Mouse (Mus musculus) stomach, embryonic 15.5 days (tissue): Measurements from ENCODE around the gene Id2. TPM values are rescaled to one million over a fixed set of nuclear protein-coding genes. Genes with fewer than 3 reads are reported as not detected.
A peak's percentile ranks its signal among the peaks of the same experiment; 100 is the strongest.

Source experiments
- ATAC-seq: fragments of 200-750 bp; cut with Nextera tagmentation; 2 replicates; pipeline ENCODE4 v1.8.0; 2017; ENCODE audit warnings: low read depth, moderate number of reproducible peaks, moderate TSS enrichment; ENCODE audit not compliant: insufficient read depth, low FRiP score
- H3K27ac ChIP-seq: fragments of 300-500 bp; sonication (generic); 2 replicates; pipeline ENCODE4 v1.5.1; 2015; ENCODE audit warnings: mild to moderate bottlenecking, inconsistent platforms
- H3K27me3 ChIP-seq: fragments of 300-500 bp; sonication (generic); replicated peaks from 2 replicates; pipeline ENCODE4 v1.6.1; 2015; ENCODE audit warnings: inconsistent platforms
- H3K36me3 ChIP-seq: fragments of 300-500 bp; sonication (generic); 2 replicates; pipeline ENCODE4 v1.6.1; 2015; ENCODE audit warnings: inconsistent platforms
- H3K4me1 ChIP-seq: fragments of 300-500 bp; sonication (generic); 2 replicates; pipeline ENCODE4 v1.6.1; 2015; ENCODE audit warnings: inconsistent platforms
- H3K4me2 ChIP-seq: fragments of 300-500 bp; sonication (generic); 2 replicates; pipeline ENCODE4 v1.6.1; 2015; ENCODE audit warnings: mild to moderate bottlenecking, inconsistent platforms
- H3K4me3 ChIP-seq: fragments of 300-500 bp; sonication (generic); replicated peaks from 2 replicates; pipeline ENCODE4 v1.5.1; 2015; ENCODE audit warnings: inconsistent platforms
- H3K9ac ChIP-seq: fragments of 300-500 bp; sonication (generic); 2 replicates; pipeline ENCODE4 v1.6.1; 2015; ENCODE audit warnings: inconsistent platforms
- H3K9me3 ChIP-seq: fragments of 300-500 bp; sonication (generic); 2 replicates; pipeline ENCODE4 v1.6.1; 2016; ENCODE audit warnings: inconsistent platforms
- WGBS: fragments of 180-500 bp; shearing (Covaris S2); methylation state at CpG from one replicate; pipeline ENCODE4 v1.1.7; 2015; 5-methylcytosine and 5-hydroxymethylcytosine counted together
- polyA plus RNA-seq: library from polyadenylated mRNA; unstranded; fragments of >200 nt; fragmentation: Nextera tagmentation; extraction: Ambion mirVana; gene quantifications from 2 replicates; pipeline ENCODE4 v1.2.1, GENCODE M21; 2015

Gene Id2
- polyA plus RNA-seq, 1 experiment from 2014 or later, result 387 TPM

GRCm38 (mm10) chr12:25104541-25104940 is 7.6 kb upstream of the Id2 start:
- H3K27ac ChIP-seq, result no peak overlapping the region
- no peaks in the 10 kb centered on the region for H3K9me3 ChIP-seq
- H3K4me2 ChIP-seq, result no peak overlapping the region
- H3K4me1 ChIP-seq, result peaks cover 14% of the 10 kb centered on the region; the same call in 1 of the 2 replicates
- H3K4me3 ChIP-seq, result no peak overlapping the region
- no peak overlapping the region for H3K9ac ChIP-seq
- ATAC-seq, result no peak
- H3K27me3 ChIP-seq, result no peaks in the 10 kb centered on the region
- H3K36me3 ChIP-seq, result no peaks in the 10 kb centered on the region

GRCm38 (mm10) chr12:25103911-25104310 is 7.0 kb upstream of the Id2 start:
- WGBS, result 69% methylated on average over 6 of the region's 6 CpGs
- Histone ChIP-seq H3K4me2 (no peak overlapping the region), H3K27me3 (no peaks in the 10 kb centered on the region), H3K4me1 (peaks cover 12% of the 10 kb centered on the region; the same call in 1 of the 2 replicates), H3K9ac (no peak overlapping the region), H3K9me3 (no peaks in the 10 kb centered on the region), H3K36me3 (no peaks in the 10 kb centered on the region), H3K4me3 (no peak overlapping the region), H3K27ac (no peak overlapping the region)
- no peak for ATAC-seq

GRCm38 (mm10) chr12:25101389-25101788 is 4.4 kb upstream of the Id2 start:
- ATAC-seq, result no peak
- Histone ChIP-seq H3K4me1 (peaks cover 23% of the 10 kb centered on the region; the same call in 1 of the 2 replicates), H3K36me3 (no peaks in the 10 kb centered on the region), H3K9me3 (no peaks in the 10 kb centered on the region), H3K4me2 (peak overlapping the region; percentile 93), H3K27me3 (no peaks in the 10 kb centered on the region), H3K27ac (peak overlapping the region; percentile 96), H3K4me3 (peak overlapping the region; percentile 54), H3K9ac (no peak overlapping the region)
- WGBS, result 23% methylated on average over 5 of the region's 5 CpGs

GRCm38 (mm10) chr12:25100411-25101217 is 3.7 kb upstream of the Id2 start:
- no peaks in the 10 kb centered on the region for H3K36me3 ChIP-seq
- H3K9me3 ChIP-seq, result no peaks in the 10 kb centered on the region
- peak overlapping the region; percentile 96 for H3K27ac ChIP-seq
- peaks cover 23% of the 10 kb centered on the region; the same call in 1 of the 2 replicates for H3K4me1 ChIP-seq
- under 1% methylated on average over 56 of the region's 59 CpGs for WGBS
- ATAC-seq, result no peak
- no peaks in the 10 kb centered on the region for H3K27me3 ChIP-seq
- H3K4me2 ChIP-seq, result peak overlapping the region; percentile 93
- peak overlapping the region; percentile 53; the same call in 1 of the 2 replicates for H3K9ac ChIP-seq
- peak overlapping the region; percentile 54 for H3K4me3 ChIP-seq

- under 1% methylated on average over 38 of the region's 38 CpGs for WGBS
- Histone ChIP-seq H3K4me1 (peaks cover 23% of the 10 kb centered on the region; the same call in 1 of the 2 replicates), H3K9me3 (no peaks in the 10 kb centered on the region), H3K9ac (peak overlapping the region; percentile 53; the same call in 1 of the 2 replicates), H3K4me2 (peak overlapping the region; percentile 93), H3K4me3 (peak overlapping the region; percentile 54), H3K36me3 (no peaks in the 10 kb centered on the region), H3K27me3 (no peaks in the 10 kb centered on the region), H3K27ac (peak overlapping the region; percentile 96)
- no peak for ATAC-seq
Observed at GRCm38 (mm10) chr12:25099563-25100408, 2.8 kb upstream of the Id2 start.

- Histone ChIP-seq H3K27ac (peak overlapping the region; percentile 96), H3K4me2 (peak overlapping the region; percentile 93), H3K9ac (peak overlapping the region; percentile 53; the same call in 1 of the 2 replicates), H3K4me1 (peaks cover 23% of the 10 kb centered on the region; the same call in 1 of the 2 replicates), H3K4me3 (peak overlapping the region; percentile 54), H3K27me3 (no peaks in the 10 kb centered on the region), H3K9me3 (no peaks in the 10 kb centered on the region), H3K36me3 (no peaks in the 10 kb centered on the region)
- no peak for ATAC-seq
- 1% methylated on average over 9 of the region's 9 CpGs for WGBS
Observed at GRCm38 (mm10) chr12:25099313-25099562, 2.3 kb upstream of the Id2 start.

- peaks cover 23% of the 10 kb centered on the region; the same call in 1 of the 2 replicates for H3K4me1 ChIP-seq
- H3K9ac ChIP-seq, result peak overlapping the region; percentile 53
- no peaks in the 10 kb centered on the region for H3K9me3 ChIP-seq
- no peaks in the 10 kb centered on the region for H3K36me3 ChIP-seq
- H3K4me3 ChIP-seq, result peak overlapping the region; percentile 54
- under 1% methylated on average over 61 of the region's 61 CpGs for WGBS
- H3K27ac ChIP-seq, result peak overlapping the region; percentile 96
- no peaks in the 10 kb centered on the region for H3K27me3 ChIP-seq
- peak; percentile 79 for ATAC-seq
- peak overlapping the region; percentile 93 for H3K4me2 ChIP-seq
Observed at GRCm38 (mm10) chr12:25098561-25099312, 1.8 kb upstream of the Id2 start.

GRCm38 (mm10) chr12:25098161-25098550 is 1.2 kb upstream of the Id2 start:
- H3K27ac ChIP-seq, result peak overlapping the region; percentile 96
- H3K36me3 ChIP-seq, result no peaks in the 10 kb centered on the region
- H3K9ac ChIP-seq, result peak overlapping the region; percentile 19
- WGBS, result 2% methylated on average over 10 of the region's 10 CpGs
- peaks cover 28% of the 10 kb centered on the region for H3K4me1 ChIP-seq
- no peaks in the 10 kb centered on the region for H3K9me3 ChIP-seq
- H3K4me2 ChIP-seq, result peak overlapping the region; percentile 93
- no peaks in the 10 kb centered on the region for H3K27me3 ChIP-seq
- H3K4me3 ChIP-seq, result peak overlapping the region; percentile 54
- ATAC-seq, result no peak

- WGBS, result 7% methylated on average over 28 of the region's 28 CpGs
- H3K27me3 ChIP-seq, result no peaks in the 10 kb centered on the region
- peak overlapping the region; percentile 54 for H3K4me3 ChIP-seq
- peak overlapping the region; percentile 93 for H3K4me2 ChIP-seq
- no peaks in the 10 kb centered on the region for H3K9me3 ChIP-seq
- H3K27ac ChIP-seq, result peak overlapping the region; percentile 96
- no peak for ATAC-seq
- H3K9ac ChIP-seq, result 0 out of 2 replicates have a peak overlapping the region, but pooled peaks have one; percentile 19
- H3K4me1 ChIP-seq, result peaks cover 34% of the 10 kb centered on the region
- H3K36me3 ChIP-seq, result no peaks in the 10 kb centered on the region
Observed at GRCm38 (mm10) chr12:25097210-25098160, 545 bp upstream of the Id2 start.

GRCm38 (mm10) chr12:25096640-25097051 is 294 bp downstream of the Id2 start:
- Histone ChIP-seq H3K4me1 (peaks cover 32% of the 10 kb centered on the region), H3K27me3 (no peaks in the 10 kb centered on the region), H3K27ac (peak overlapping the region; percentile 96), H3K4me2 (peak overlapping the region; percentile 93), H3K9me3 (no peaks in the 10 kb centered on the region), H3K9ac (peak overlapping the region; percentile 40; the same call in 1 of the 2 replicates), H3K4me3 (peak overlapping the region; percentile 75), H3K36me3 (no peaks in the 10 kb centered on the region)
- ATAC-seq, result no peak
- WGBS, result 2% methylated on average over 15 of the region's 15 CpGs
